Mouse (Mus musculus): Measurements from ENCODE around the gene Cldn13. TPM values are rescaled to one million over a fixed set of nuclear protein-coding genes. Genes with fewer than 3 reads are reported as not detected.
A peak's percentile ranks its signal among the peaks of the same experiment; 100 is the strongest.

Cldn13 gene
- total RNA-seq, 2 experiments from 2014 or later = not detected

DNA sequence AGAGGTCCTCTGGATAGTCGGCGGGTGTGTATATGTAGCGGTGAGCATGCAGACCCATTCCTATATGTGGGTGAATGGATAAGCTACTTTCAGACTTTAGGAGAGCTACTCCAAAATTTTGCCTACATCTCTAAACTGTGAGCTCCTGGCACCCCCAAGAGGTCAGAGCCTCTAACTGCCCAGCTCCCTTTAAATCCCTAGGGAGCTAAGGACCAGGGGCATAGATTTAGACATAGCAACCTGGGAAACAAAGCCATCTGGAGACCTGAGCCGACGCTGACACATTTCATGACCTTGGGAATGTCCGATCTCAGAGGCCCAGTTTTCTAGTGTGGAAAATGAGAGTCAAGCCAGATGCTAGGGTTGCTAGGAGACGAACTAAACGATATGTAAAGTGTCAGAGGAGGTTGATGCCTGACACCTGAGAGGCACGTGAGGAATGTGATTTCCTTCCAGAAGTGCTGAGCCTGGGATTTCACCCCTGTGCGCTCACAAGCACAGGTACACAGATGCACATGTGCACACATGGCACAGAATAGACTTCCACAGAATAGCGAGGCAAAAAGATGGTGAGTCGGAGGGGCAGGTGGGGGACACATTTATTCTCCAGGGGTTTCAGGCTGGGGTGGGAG, 14.2 kb downstream of the Cldn13 start:
- peak; percentile 32 for DNase-seq (ENCODE audit: low spot score)
- intact Hi-C loops (cut with DNase I) = loop anchor here (1.0 to 5.0 kb wide), 4 partner anchors 153 to 406 kb away; no protein-coding TSS in a partner anchor

DNA sequence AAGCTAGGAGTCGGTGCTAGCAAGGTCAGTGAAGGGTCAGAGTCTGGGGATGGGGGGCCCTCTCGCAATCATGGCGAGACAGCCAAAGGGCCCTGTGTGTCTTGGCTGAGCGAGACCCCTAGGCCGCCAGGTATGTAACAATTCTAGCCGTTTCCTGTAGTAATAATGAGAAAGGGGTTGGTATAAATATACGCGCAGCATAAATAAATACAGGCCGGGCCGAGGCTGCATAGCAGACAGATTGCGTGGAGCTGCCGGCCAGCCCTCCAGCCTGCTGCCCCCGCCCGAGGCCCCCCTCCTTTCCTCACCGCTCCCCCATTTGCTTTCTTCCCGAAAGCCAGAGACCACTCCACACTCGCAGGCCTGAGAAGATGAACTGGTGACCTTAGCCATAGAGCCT, 17.7 kb downstream of the Cldn13 start:
- DNase-seq (ENCODE audit: low spot score) = no peak
- intact Hi-C loops (cut with DNase I) = no loop called here

GRCm38 (mm10) chr5:134896965-134897364, 18.4 kb downstream of the Cldn13 start:
- intact Hi-C loops (cut with DNase I) = no loop called here
- no peak for DNase-seq (ENCODE audit: low spot score)

DNA sequence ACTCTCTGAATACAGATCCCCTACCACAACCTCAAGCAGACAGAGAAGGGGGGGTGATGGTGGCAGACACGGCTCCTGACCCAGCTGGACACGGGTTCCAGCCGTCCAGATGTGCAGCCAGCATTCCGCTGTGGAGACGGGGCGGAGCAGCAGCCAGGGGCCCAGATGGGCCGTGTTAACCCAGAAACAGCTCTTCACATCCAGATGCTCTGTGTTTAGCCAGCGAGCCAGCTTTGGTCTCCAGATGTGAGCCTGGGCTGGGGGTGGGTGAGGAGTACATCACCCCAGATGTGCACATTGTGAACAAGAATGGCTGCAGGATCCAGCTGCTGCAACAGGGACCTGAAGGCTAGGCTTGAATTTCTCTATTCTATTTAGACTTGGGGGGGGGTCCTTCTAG, 20.0 kb downstream of the Cldn13 start:
- intact Hi-C loops (cut with DNase I) = no loop called here

DNA sequence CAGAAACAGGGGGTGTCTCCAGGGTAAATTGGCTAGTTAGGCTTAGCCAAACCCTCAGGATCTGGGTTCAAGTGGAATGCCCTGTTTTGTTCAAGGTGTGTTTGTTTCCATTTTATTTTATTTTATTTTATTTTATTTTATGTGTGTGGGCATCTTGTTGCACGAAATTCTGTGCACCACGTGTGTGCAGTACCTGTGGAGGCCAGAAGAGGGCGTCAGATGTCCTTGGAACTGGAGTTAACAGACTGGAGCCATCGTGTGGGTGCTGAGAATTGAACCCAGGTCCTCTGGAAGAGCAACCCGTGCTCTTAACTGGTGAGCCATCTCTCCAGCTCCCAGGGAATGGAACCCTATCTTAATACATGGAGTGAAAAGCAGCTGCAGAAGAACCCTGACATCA, 22.6 kb downstream of the Cldn13 start:
- no peak for DNase-seq (ENCODE audit: low spot score)
- intact Hi-C loops (cut with DNase I) = no loop called here

More for the DNA sequence above, 20.0 kb downstream of the Cldn13 start:
- DNase-seq (ENCODE audit: low spot score) = peak; percentile 56

DNA sequence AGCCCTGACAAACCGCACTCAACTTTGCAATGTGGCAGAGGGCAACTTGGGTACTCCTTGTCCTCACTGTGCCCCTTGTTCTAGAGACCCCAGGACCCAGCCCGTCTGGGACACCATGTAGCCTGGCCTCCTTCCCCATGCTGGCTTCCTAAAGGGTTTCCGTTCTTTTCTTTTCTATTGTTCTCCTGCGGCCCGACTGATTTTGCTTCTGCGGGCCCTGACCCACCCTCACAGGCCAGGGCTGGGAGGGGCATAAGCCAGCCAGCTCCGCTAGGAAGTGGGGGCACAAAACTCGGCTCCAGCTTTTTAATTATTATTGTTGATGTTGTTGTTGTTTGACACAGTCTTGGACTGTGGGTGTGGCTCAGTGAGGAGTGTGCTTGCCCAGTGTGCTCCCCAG, 23.8 kb downstream of the Cldn13 start:
- intact Hi-C loops (cut with DNase I) = no loop called here
- peak; percentile 55 for DNase-seq (ENCODE audit: low spot score)

GRCm38 (mm10) chr5:134890601-134891054, 24.7 kb downstream of the Cldn13 start:
- DNase-seq (ENCODE audit: low spot score) = no peak
- intact Hi-C loops (cut with DNase I) = no loop called here

GRCm38 (mm10) chr5:134888505-134888904, 26.8 kb downstream of the Cldn13 start:
- no peak for DNase-seq (ENCODE audit: low spot score)
- intact Hi-C loops (cut with DNase I) = no loop called here

- peak; percentile 83 for DNase-seq (ENCODE audit: low spot score)
- intact Hi-C loops (cut with DNase I) = no loop called here
Observed at GRCm38 (mm10) chr5:134887447-134888335, 27.6 kb downstream of the Cldn13 start.

GRCm38 (mm10) chr5:134883077-134883476, 32.2 kb downstream of the Cldn13 start:
- intact Hi-C loops (cut with DNase I) = no loop called here
- peak; percentile 47 for DNase-seq (ENCODE audit: low spot score)

DNA sequence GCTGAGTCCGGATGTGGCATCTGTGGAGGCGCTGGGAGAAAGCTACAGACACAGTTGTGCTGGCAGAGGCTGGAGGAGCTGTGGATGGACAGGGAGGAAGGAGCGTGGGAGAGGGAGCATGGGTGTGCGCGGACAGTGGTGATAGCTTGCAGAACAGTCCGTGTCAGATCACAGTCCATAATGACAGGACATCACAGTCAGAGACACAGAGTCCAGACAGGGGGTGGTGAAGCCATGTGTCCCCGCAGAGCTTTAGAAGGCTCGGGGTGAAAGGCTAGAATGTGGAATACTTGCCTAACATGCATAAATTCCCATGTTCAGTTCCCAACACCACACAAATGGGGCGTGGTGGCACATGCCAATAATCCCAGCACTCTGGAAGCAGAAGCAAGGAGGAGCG, 38.5 kb downstream of the Cldn13 start:
- intact Hi-C loops (cut with DNase I) = no loop called here
- DNase-seq (ENCODE audit: low spot score) = no peak

GRCm38 (mm10) chr5:134875245-134875644, 40.1 kb downstream of the Cldn13 start:
- no peak for DNase-seq (ENCODE audit: low spot score)
- intact Hi-C loops (cut with DNase I) = no loop called here

DNA sequence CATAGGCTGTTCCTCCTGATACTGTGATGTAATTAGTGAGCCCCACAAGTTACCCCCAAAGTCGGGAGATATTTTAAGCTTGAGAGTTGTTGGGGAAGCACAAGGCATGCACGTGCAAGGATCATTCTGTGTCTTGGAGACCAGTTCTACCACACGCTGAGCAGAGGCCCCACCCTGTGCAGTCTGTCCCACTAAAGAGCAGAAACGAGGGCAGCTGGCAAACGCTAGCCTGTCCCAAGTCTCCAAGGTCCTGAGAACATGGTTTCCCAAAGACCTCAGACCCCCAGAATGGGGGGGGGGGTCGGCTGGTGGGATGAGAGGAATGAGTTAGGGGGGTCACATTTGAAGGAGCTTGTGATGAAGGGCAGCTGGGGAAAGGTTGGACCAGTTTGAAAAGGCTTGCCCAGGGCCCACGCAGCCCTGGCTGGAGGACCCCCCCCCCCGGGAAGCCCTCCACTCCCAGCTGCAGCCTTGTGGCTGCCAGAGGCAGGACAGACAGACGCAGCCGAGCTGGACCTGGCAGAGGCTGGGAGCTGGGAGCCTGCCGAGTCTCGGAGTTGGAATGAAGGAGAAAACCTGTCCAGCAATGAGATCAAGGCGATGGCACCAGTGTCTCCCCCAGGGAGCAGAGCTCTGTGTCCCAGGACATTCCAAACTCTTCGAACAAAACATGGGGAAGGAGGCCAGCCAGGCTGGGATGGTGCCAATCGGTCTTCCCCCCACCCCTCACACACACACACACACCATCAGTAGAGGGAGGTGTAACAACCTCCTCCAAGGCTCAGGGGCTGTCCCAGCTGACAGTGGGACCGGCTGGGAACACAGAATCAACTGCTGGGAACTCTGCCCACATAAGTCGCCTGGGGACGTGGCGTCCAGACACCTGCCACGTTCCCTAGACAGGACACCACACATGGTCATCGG, 41.1 kb downstream of the Cldn13 start:
- DNase-seq (ENCODE audit: low spot score) = peak; percentile 72
- intact Hi-C loops (cut with DNase I) = no loop called here

GRCm38 (mm10) chr5:134873034-134873433, 42.3 kb downstream of the Cldn13 start:
- DNase-seq (ENCODE audit: low spot score) = no peak
- intact Hi-C loops (cut with DNase I) = no loop called here

- DNase-seq (ENCODE audit: low spot score) = peak; percentile 28
- intact Hi-C loops (cut with DNase I) = no loop called here
Observed at GRCm38 (mm10) chr5:134872597-134872996, 42.7 kb downstream of the Cldn13 start.

DNA sequence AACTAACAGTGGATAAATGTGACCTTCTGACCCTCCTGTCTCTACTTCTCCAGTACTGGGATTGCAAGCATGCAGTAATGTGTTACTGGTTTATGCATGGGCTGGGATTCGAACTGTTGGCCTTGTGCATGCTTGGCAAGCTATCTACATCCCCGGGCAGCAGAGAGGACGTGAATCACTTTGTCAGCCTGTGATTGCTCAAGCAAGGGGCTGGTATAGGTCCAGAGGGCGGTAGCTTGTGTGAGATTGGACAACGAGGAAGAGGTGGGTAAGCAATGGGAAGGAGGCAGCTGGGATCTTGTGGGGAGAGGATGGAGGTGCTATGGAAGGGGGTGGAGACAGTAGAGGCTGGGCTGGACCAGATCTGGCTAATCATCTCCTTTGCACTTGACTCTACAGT, 46.8 kb downstream of the Cldn13 start:
- DNase-seq (ENCODE audit: low spot score) = no peak
- intact Hi-C loops (cut with DNase I) = no loop called here

GRCm38 (mm10) chr5:134867320-134868144, 47.8 kb downstream of the Cldn13 start:
- DNase-seq (ENCODE audit: low spot score) = no peak
- intact Hi-C loops (cut with DNase I) = no loop called here

DNA sequence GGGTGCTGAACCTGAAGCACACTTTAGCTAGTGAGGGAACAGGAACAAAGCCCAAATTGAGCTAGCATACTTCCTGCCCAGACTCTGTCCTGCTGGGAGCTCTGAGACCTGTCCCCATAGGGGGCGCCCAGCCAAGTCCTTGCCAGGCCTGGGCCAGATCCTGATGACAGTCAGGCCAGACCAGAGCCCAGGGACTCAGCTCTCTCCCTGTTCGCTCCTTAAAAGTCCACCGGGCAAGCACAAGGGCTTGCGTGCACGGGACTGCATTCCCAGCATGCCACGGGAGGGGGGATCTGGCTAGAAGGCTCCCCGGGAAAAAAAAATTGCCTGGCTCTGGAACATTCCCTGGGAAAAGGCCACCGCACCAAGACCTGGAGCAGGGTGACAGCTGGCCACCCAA, 50.2 kb downstream of the Cldn13 start:
- DNase-seq (ENCODE audit: low spot score) = peak; percentile 59
- intact Hi-C loops (cut with DNase I) = no loop called here
